Mouse (Mus musculus) gastrocnemius, adult 18-20 months (tissue): Measurements from ENCODE around the gene 6330409D20Rik. TPM values are rescaled to one million over a fixed set of nuclear protein-coding genes. Genes with fewer than 3 reads are reported as not detected.

ENCODE experiments used
- DNase-seq: peaks from one replicate; pipeline ENCODE4 v3.0.0; 2021; ENCODE audit warnings: low spot score
- long read RNA-seq, 2 experiments: library from polyadenylated mRNA; stranded (forward); transcript quantifications; one replicate each; pipeline ENCODE4 v2.0.0; 2021
- total RNA-seq, 2 experiments: library from RNA; stranded (reverse); gene quantifications; 2 replicates each; pipeline ENCODE4 v1.2.3; 2021

Gene 6330409D20Rik
- total RNA-seq, result not detected
- long read RNA-seq, experiment 1, result 0 reads
- long read RNA-seq, experiment 2, result 0 reads

- no peak for DNase-seq
Observed at GRCm38 (mm10) chr2:32740916-32741272, at the start of gene 6330409D20Rik. Gene 6330409D20Rik, minus strand, starts transcription at chr2:32741016.

- no peak for DNase-seq
Observed at GRCm38 (mm10) chr2:32788581-32788980, 47.8 kb upstream of the 6330409D20Rik start.

DNA sequence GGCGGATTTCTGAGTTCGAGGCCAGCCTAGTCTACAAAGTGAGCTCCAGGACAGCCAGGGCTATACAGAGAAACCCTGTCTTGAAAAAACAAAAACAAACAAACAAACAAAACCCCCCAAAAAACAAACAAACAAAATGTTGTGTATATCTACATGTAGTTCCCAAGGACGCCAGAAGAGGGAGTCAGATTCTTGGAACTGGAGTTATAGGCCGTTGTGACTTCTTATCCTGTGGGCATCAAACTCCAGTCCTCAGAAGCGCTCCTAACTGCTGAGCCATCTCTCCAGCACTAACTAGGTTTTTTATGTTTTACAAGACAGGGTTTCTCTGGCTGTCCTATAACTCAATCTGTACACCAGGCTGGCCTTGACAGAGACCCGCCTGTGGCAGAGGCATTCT, 46.4 kb upstream of the 6330409D20Rik start:
- peak; percentile 36 for DNase-seq

GRCm38 (mm10) chr2:32784048-32784681, 43.3 kb upstream of the 6330409D20Rik start, which contains the start of gene Cfap157:
Gene Cfap157, minus strand, starts transcription at chr2:32784428.
- DNase-seq, result peak; percentile 43

DNA sequence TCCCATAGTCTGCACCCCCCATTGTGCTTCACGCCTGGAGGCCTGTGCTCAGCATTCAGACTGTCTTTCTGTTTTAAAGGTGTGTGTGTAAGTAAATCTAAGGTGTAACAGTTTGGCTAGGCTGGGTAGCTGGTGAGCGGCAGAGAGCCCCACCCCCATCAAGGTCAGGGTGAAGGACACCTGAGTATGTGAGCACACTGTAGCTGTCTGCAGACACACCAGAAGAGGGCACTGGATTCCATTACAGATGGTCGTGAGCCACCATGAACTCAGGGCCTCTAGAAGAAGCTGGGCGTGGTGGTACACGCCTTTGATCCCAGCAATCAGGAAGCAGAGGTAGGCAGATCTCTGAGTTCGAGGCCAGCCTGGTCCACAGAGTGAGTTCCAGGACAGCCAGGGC, 40.9 kb upstream of the 6330409D20Rik start:
- DNase-seq, result no peak

- DNase-seq, result no peak
Observed at GRCm38 (mm10) chr2:32779714-32780113, 38.9 kb upstream of the 6330409D20Rik start.

- peak; percentile 76 for DNase-seq
Observed at GRCm38 (mm10) chr2:32779131-32779530, 38.3 kb upstream of the 6330409D20Rik start.

- DNase-seq, result no peak
Observed at GRCm38 (mm10) chr2:32778081-32778480, 37.3 kb upstream of the 6330409D20Rik start.

DNA sequence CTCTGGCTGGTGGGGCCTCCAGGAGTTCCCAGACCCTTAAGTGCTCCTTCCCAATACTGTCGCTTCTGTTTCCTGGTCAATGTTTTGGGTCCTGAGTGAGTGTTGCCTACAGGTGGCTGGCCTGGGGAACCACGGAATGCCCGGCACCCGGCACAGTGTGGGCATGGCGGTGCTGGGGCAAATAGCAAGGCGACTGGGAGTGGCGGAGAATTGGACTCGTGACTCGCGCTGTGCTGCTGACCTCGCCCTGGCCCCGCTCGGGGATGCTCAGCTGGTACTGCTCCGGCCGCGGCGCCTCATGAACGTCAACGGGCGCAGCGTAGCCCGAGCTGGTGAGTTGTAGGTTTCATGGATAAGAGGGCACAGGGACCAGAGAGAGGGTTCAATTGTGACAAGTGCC, 35.4 kb upstream of the 6330409D20Rik start:
- DNase-seq, result no peak

- DNase-seq, result peak; percentile 98
Observed at GRCm38 (mm10) chr2:32775359-32776074, 34.7 kb upstream of the 6330409D20Rik start, which contains the start of the genes Ttc16 and Ptrh1. Gene Ttc16, minus strand, starts transcription at chr2:32775633. Gene Ptrh1, plus strand, starts transcription at chr2:32775786.

- no peak for DNase-seq
Observed at GRCm38 (mm10) chr2:32772626-32773279, 31.9 kb upstream of the 6330409D20Rik start.

DNA sequence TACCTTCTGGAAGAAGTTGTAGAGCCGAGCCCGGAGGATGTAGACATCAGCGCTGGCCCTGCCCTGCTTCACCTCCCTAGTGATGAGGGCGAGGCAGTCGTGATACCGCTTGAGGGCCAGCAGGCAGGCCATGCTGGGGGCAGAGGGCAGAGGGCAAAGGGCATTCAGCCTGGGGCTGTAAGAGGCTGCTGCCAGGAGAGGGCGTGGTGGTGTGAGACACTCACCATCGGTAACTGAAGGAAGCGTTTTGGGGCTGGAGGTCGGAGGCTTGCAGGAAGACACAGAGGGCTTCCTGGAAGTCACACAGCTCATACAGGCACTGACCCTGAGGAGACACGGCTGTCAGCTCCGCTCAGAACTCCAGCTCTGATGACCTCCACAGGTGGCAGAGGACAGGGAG, 31.1 kb upstream of the 6330409D20Rik start:
- DNase-seq, result no peak

DNA sequence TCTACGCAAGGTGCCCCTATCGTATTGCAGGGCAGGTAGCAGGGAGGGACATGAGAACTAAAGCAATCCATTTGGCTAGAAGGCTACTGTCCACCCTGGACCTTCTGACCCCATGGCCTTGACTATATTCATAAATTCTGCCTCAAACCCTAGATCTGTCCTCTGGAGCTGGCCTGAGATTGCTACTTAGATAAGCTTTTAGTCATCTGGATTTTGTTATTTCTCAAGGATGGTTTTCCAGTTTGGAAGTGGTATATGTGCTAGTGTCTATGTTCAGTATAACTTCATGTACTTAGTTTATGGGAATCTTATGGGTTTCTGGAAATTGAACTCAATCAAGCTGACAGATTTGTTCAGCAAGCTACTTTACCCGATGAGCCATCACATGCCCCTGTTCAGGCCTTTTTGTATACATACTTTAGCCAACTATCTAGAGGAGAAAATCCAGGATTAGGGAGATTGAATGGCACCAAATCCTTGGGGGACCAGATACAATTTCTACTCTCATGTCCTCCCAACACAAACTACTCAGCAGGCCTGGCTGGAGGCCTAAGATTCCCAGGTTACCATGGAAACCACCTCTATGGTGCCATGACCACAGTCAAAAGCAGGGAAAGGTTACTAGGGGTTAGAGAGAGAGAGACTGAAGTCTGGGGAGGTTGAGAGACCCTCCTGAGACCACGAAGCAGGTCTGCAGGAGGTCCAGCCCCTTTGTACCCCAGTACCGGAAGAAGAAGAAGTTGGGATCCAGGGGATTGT, 28.7 kb upstream of the 6330409D20Rik start:
- DNase-seq, result no peak

GRCm38 (mm10) chr2:32768661-32769285, 28.0 kb upstream of the 6330409D20Rik start:
- DNase-seq, result no peak

- peak; percentile 32 for DNase-seq
Observed at GRCm38 (mm10) chr2:32767241-32767640, 26.4 kb upstream of the 6330409D20Rik start.

DNA sequence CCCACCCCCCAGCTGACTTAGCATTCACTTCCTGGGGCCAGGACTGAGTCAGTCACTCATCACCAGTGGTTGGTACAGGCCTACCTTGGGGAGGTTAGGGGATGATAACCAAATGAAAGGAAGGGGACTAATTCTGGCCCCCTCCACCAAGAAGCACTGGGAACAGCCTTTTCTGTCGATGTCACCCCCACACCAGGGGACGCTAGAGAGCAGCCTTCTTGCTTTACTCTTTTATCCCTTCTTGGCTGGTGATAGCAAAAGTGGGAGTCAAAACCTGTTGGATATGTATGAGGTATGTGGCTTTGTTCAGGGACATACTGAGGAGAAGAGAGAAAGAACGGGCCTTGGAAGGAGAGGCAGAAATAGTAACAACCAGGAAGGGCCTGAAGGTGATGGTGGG, 22.5 kb upstream of the 6330409D20Rik start:
- no peak for DNase-seq

- no peak for DNase-seq
Observed at GRCm38 (mm10) chr2:32761859-32762258, 21.0 kb upstream of the 6330409D20Rik start.

DNA sequence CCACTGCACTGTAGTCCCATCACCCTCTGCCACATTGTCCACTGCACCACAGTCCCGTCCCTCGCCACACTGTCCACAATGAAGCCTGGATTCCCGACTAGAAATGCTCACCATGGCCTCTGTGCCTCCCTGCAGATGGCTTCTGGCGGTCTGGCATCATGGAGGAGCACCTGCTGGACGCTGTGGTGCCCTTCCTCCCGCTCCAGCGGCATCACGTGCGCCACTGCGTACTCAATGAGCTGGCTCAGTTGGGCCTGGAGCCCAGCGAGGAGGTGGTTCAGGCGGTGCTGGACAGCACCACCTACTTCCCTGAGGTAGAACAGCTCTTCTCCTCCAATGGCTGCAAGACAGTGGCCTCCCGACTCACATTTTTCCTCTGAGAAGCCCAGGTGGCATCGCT, 20.5 kb upstream of the 6330409D20Rik start:
- no peak for DNase-seq

DNA sequence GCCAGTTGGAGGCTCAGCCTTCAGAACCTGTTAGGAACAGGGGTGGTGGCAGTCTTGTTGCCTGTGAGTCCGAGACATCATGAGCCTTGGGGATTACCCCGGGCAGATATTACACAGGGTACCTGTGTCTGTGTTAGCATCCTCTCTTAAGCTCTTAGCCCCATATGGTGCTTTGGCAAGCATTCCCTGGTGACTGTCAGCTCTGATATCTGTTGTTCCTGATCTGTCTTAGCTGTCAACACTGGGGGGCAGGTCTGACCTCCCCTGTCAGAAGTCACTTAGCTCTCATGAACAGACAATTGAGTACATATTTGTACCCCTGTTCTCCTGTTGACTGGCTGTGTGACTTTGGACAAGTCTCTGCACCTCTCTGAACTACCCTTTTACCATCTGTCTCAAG, 18.2 kb upstream of the 6330409D20Rik start:
- DNase-seq, result no peak

- DNase-seq, result no peak
Observed at GRCm38 (mm10) chr2:32758503-32758902, 17.7 kb upstream of the 6330409D20Rik start.
